Mouse (Mus musculus) intestine, embryonic 14.5 days (tissue): ENCODE measurements at regions not wholly inside any gene's neighbourhood (a gene's known extent, or its start where the extent isn't known, plus 50 kb on each side); places are given as distances from the start of the nearest gene placed in this dataset.

Source experiments
- ATAC-seq: fragments of 200-750 bp; cut with Nextera tagmentation; replicated peaks from 2 replicates; pipeline ENCODE4 v1.8.0; 2017; ENCODE audit warnings: low read depth, moderate number of reproducible peaks, moderate TSS enrichment, moderate library complexity; ENCODE audit not compliant: low FRiP score, low TSS enrichment
- DNase-seq: peaks from one replicate; pipeline ENCODE4 v3.0.0-alpha.2; 2018; ENCODE audit warnings: low spot score
- H3K27ac ChIP-seq: fragments of 300-500 bp; sonication (generic); 2 replicates; pipeline ENCODE4 v1.5.1; 2014; ENCODE audit warnings: low read depth, mild to moderate bottlenecking, control low read depth
- H3K27me3 ChIP-seq: fragments of 300-500 bp; sonication (generic); replicated peaks from 2 replicates; pipeline ENCODE4 v1.6.1; 2014; ENCODE audit warnings: low read length, control low read depth; ENCODE audit not compliant: control insufficient read depth, insufficient read depth
- H3K36me3 ChIP-seq: fragments of 300-500 bp; sonication (generic); 2 replicates; pipeline ENCODE4 v1.6.1; 2014; ENCODE audit warnings: low read length, control low read depth; ENCODE audit not compliant: control insufficient read depth, insufficient read depth
- H3K4me1 ChIP-seq: fragments of 300-500 bp; sonication (generic); replicated peaks from 2 replicates; pipeline ENCODE4 v1.6.1; 2014; ENCODE audit warnings: low read length, control low read depth, mixed read lengths; ENCODE audit not compliant: control insufficient read depth, insufficient read depth
- H3K4me2 ChIP-seq: fragments of 300-500 bp; sonication (generic); 2 replicates; pipeline ENCODE4 v1.6.1; 2014; ENCODE audit warnings: low read length
- H3K4me3 ChIP-seq: fragments of 300-500 bp; sonication (generic); 2 replicates; pipeline ENCODE4 v1.5.1; 2014; ENCODE audit warnings: low read depth, low read length, control low read depth, mixed read lengths
- H3K9ac ChIP-seq: fragments of 300-500 bp; sonication (generic); 2 replicates; pipeline ENCODE4 v1.6.1; 2014; ENCODE audit warnings: mild to moderate bottlenecking, low read length
- H3K9me3 ChIP-seq: fragments of 300-500 bp; sonication (generic); 2 replicates; pipeline ENCODE4 v1.6.1; 2016; ENCODE audit warnings: low read length, control low read depth; ENCODE audit not compliant: control insufficient read depth
- WGBS: fragments of 180-500 bp; shearing (Covaris S2); extraction: QIAGEN DNeasy Blood & Tissue Kit; methylation state at CpG from one replicate; pipeline ENCODE4 v1.1.7; 2014; 5-methylcytosine and 5-hydroxymethylcytosine counted together

DNA sequence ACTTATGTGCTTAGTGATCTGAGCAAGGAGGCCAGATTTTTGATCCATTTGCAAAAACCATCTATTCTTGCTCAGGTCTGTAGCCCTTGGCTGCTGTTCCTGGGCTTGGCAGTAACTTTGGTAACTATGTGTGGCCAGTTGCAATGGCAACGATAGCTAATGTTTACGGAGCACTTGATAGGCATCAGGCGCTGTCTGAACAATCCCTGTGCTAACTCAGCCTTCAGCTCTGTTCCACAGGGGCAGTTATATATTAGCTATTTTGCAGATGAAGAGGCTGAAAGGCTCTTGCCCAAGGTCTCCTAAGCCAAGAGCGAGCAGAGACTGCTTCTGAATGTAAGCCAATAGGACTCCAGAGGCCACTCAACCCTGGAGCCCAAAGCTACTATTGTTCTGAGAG, 55.1 kb upstream of the Igfbp5 start:
- Histone ChIP-seq H3K36me3 (no peaks in the 10 kb centered on the region), H3K9ac (no peak overlapping the region), H3K27ac (no peak overlapping the region), H3K4me1 (0 out of 2 replicates have a peak, but pooled peaks cover 5% of the 10 kb centered on the region), H3K4me3 (no peak overlapping the region), H3K9me3 (no peaks in the 10 kb centered on the region), H3K4me2 (no peak overlapping the region), H3K27me3 (no peaks in the 10 kb centered on the region)
- WGBS, result 52% methylated on average over 4 of the region's 4 CpGs
- ATAC-seq (no peak), DNase-seq (peak; percentile 45)
